Mouse (Mus musculus): ENCODE measurements around the gene Ephb2. TPM values are rescaled to one million over a fixed set of nuclear protein-coding genes. Genes with fewer than 3 reads are reported as not detected.

Ephb2 gene
- total RNA-seq, 2 experiments from 2014 or later = 15.2 to 21.4 TPM

- intact Hi-C loops (cut with DNase I) = no loop called here
These were observed 237.4 kb downstream of the Ephb2 start for GRCm38 (mm10) chr4:136598268-136598876.

More at GRCm38 (mm10) chr4:136598268-136598876, 237.4 kb downstream of the Ephb2 start:
- peak in 1 of 2 experiments; percentile 19 for DNase-seq (ENCODE audit: low spot score in 2 of 2)

Small RNAs within 50 kb of the gene (microRNA-seq; reads per million reads assigned to microRNA genes)
- 0 reads per million in 2 experiments for gene Gm22180

Other genes starting within 250 kb of the Ephb2 start
- gene Kdm1a, start 233.3 kb downstream of the Ephb2 start, total RNA-seq (2021) = 10 to 100 TPM; 93.2 to 97.2 TPM
- gene Tex46, start 225.6 kb downstream of the Ephb2 start, total RNA-seq (2021) = not detected
- not detected for gene Lactbl1, start 213.4 kb downstream of the Ephb2 start, total RNA-seq (2021)
- gene C1qb, start 50.2 kb upstream of the Ephb2 start, total RNA-seq (2021) = 10 to 100 TPM; 56.6 to 61.3 TPM
- 10 to 100 TPM; 38.3 to 44.1 TPM for gene C1qc, start 57.1 kb upstream of the Ephb2 start, total RNA-seq (2021)
- gene C1qa, start 62.8 kb upstream of the Ephb2 start, total RNA-seq (2021) = 10 to 100 TPM; 51.2 to 54.2 TPM
- 1 to 10 TPM; 3.9 to 6.5 TPM for gene Epha8, start 120.8 kb upstream of the Ephb2 start, total RNA-seq (2021)
- 10 to 100 TPM; 13.8 to 15.1 TPM for gene Zbtb40, start 212.8 kb upstream of the Ephb2 start, total RNA-seq (2021)

Data from left cerebral cortex, postnatal 25 days (tissue).